Mouse (Mus musculus): Measurements from ENCODE around the gene Mrps18b. TPM values are rescaled to one million over a fixed set of nuclear protein-coding genes. Genes with fewer than 3 reads are reported as not detected.
"Not testable (repeated sequence)": the region's sequence is repeated elsewhere in the genome, so short reads cannot be mapped to it uniquely, and the experiment has no call there.

The Mrps18b gene
- 62.5 and 65.1 TPM in 2 replicates for polyA plus RNA-seq (2012; rRNA removed)

GRCm38 (mm10) chr17:35916297-35917142 is at the start of gene Mrps18b, which contains the start of gene Ppp1r10:
Mrps18b (minus strand) TSS chr17:35916389.
Ppp1r10 (plus strand) TSS chr17:35916434.
- TF ChIP-seq CTCF (IDR thresholded peaks at IDR 0.05; ENCODE audit: borderline replicate concordance, insufficient read depth, low read depth, low read length) (peak; percentile 53; the same call in 1 of the 2 replicates), POLR2A (IDR thresholded peaks at IDR 0.05; ENCODE audit: borderline replicate concordance, insufficient read depth, low read length) (peak; percentile 98)
- Histone ChIP-seq H3K4me3 (replicated peaks; ENCODE audit: insufficient read depth, low read depth, low read length) (peak within 1 kb of the TSS; percentile 99), H3K27ac (ENCODE audit: insufficient read depth, low read length) (peak within 1 kb of the TSS; percentile 93), H3K27me3 (ENCODE audit: control insufficient read depth, insufficient read depth, low read length) (no peaks in the 10 kb centered on the region), H3K4me1 (ENCODE audit: control insufficient read depth, insufficient read depth, low read length) (no peaks in the 10 kb centered on the region; the same call in 1 of the 2 replicates)
- WGBS: under 1% methylated on average over 83 of the region's 83 CpGs
- DNase-seq: peak; percentile 99 to 100

GRCm38 (mm10) chr17:35963279-35963678 is 47.1 kb upstream of the Mrps18b start:
- Histone ChIP-seq H3K4me3 (replicated peaks; ENCODE audit: insufficient read depth, low read depth, low read length) (no peak overlapping the region), H3K27ac (ENCODE audit: insufficient read depth, low read length) (peak overlapping the region; percentile 91), H3K4me1 (ENCODE audit: control insufficient read depth, insufficient read depth, low read length) (peaks cover 18% of the 10 kb centered on the region), H3K27me3 (ENCODE audit: control insufficient read depth, insufficient read depth, low read length) (no peaks in the 10 kb centered on the region)
- peak in 1 of 2 experiments; percentile 37 for DNase-seq
- 29% methylated on average over 10 of the region's 10 CpGs for WGBS
- TF ChIP-seq POLR2A (IDR thresholded peaks at IDR 0.05; ENCODE audit: borderline replicate concordance, insufficient read depth, low read length) (no peak), CTCF (IDR thresholded peaks at IDR 0.05; ENCODE audit: borderline replicate concordance, insufficient read depth, low read depth, low read length) (no peak)

GRCm38 (mm10) chr17:35958533-35959223 is 42.5 kb upstream of the Mrps18b start:
- Histone ChIP-seq H3K27ac (ENCODE audit: insufficient read depth, low read length) (no peak overlapping the region), H3K4me1 (ENCODE audit: control insufficient read depth, insufficient read depth, low read length) (peaks cover 13% of the 10 kb centered on the region), H3K27me3 (ENCODE audit: control insufficient read depth, insufficient read depth, low read length) (no peaks in the 10 kb centered on the region), H3K4me3 (replicated peaks; ENCODE audit: insufficient read depth, low read depth, low read length) (no peak overlapping the region)
- no peak for DNase-seq
- WGBS: 96% methylated on average over 15 of the region's 15 CpGs
- TF ChIP-seq CTCF (IDR thresholded peaks at IDR 0.05; ENCODE audit: borderline replicate concordance, insufficient read depth, low read depth, low read length) (no peak), POLR2A (IDR thresholded peaks at IDR 0.05; ENCODE audit: borderline replicate concordance, insufficient read depth, low read length) (no peak)

- no peaks in the 10 kb centered on the region for H3K4me1 ChIP-seq (ENCODE audit: control insufficient read depth, insufficient read depth, low read length)
- no peak for TF ChIP-seq POLR2A (IDR thresholded peaks at IDR 0.05; ENCODE audit: borderline replicate concordance, insufficient read depth, low read length)
- no peak for TF ChIP-seq CTCF (IDR thresholded peaks at IDR 0.05; ENCODE audit: borderline replicate concordance, insufficient read depth, low read depth, low read length)
- WGBS: 79% methylated on average over 8 of the region's 8 CpGs
- no peaks in the 10 kb centered on the region for H3K27me3 ChIP-seq (ENCODE audit: control insufficient read depth, insufficient read depth, low read length)
- H3K4me3 ChIP-seq (replicated peaks; ENCODE audit: insufficient read depth, low read depth, low read length): no peak overlapping the region
- DNase-seq: no peak
- H3K27ac ChIP-seq (ENCODE audit: insufficient read depth, low read length): no peak overlapping the region
These were observed 38.5 kb upstream of the Mrps18b start for GRCm38 (mm10) chr17:35954665-35955064.

- not testable (repeated sequence) for H3K27ac ChIP-seq (ENCODE audit: insufficient read depth, low read length); H3K4me1 ChIP-seq (ENCODE audit: control insufficient read depth, insufficient read depth, low read length); DNase-seq; H3K4me3 ChIP-seq (replicated peaks; ENCODE audit: insufficient read depth, low read depth, low read length); H3K27me3 ChIP-seq (ENCODE audit: control insufficient read depth, insufficient read depth, low read length)
- 85% methylated on average over 3 of the region's 3 CpGs for WGBS
These were observed 36.4 kb upstream of the Mrps18b start for GRCm38 (mm10) chr17:35952559-35952958.

- not testable (repeated sequence) for H3K27ac ChIP-seq (ENCODE audit: insufficient read depth, low read length); H3K4me3 ChIP-seq (replicated peaks; ENCODE audit: insufficient read depth, low read depth, low read length); H3K4me1 ChIP-seq (ENCODE audit: control insufficient read depth, insufficient read depth, low read length); H3K27me3 ChIP-seq (ENCODE audit: control insufficient read depth, insufficient read depth, low read length); DNase-seq
These were observed 34.8 kb upstream of the Mrps18b start for GRCm38 (mm10) chr17:35950946-35951345.

- 55% methylated on average over 1 of the region's 1 CpGs for WGBS
- TF ChIP-seq POLR2A (IDR thresholded peaks at IDR 0.05; ENCODE audit: borderline replicate concordance, insufficient read depth, low read length): no peak
- TF ChIP-seq CTCF (IDR thresholded peaks at IDR 0.05; ENCODE audit: borderline replicate concordance, insufficient read depth, low read depth, low read length): no peak
- Histone ChIP-seq H3K27ac (ENCODE audit: insufficient read depth, low read length) (no peak overlapping the region), H3K4me3 (replicated peaks; ENCODE audit: insufficient read depth, low read depth, low read length) (no peak overlapping the region), H3K27me3 (ENCODE audit: control insufficient read depth, insufficient read depth, low read length) (no peaks in the 10 kb centered on the region), H3K4me1 (ENCODE audit: control insufficient read depth, insufficient read depth, low read length) (no peaks in the 10 kb centered on the region)
- DNase-seq: no peak
These were observed 23.8 kb upstream of the Mrps18b start for GRCm38 (mm10) chr17:35939941-35940340.

- DNase-seq: no peak
- H3K4me3 ChIP-seq (replicated peaks; ENCODE audit: insufficient read depth, low read depth, low read length): no peak overlapping the region
- TF ChIP-seq CTCF (IDR thresholded peaks at IDR 0.05; ENCODE audit: borderline replicate concordance, insufficient read depth, low read depth, low read length) (no peak), POLR2A (IDR thresholded peaks at IDR 0.05; ENCODE audit: borderline replicate concordance, insufficient read depth, low read length) (no peak)
- no peak overlapping the region for H3K27ac ChIP-seq (ENCODE audit: insufficient read depth, low read length)
- 38% methylated on average over 2 of the region's 2 CpGs for WGBS
- H3K27me3 ChIP-seq (ENCODE audit: control insufficient read depth, insufficient read depth, low read length): no peaks in the 10 kb centered on the region
- H3K4me1 ChIP-seq (ENCODE audit: control insufficient read depth, insufficient read depth, low read length): no peaks in the 10 kb centered on the region
These were observed 22.9 kb upstream of the Mrps18b start for GRCm38 (mm10) chr17:35939108-35939507.
